Mouse (Mus musculus) forebrain, embryonic 11.5 days (tissue): ENCODE data around the gene Tnrc6b. TPM values are rescaled to one million over a fixed set of nuclear protein-coding genes. Genes with fewer than 3 reads are reported as not detected.

Source experiments
- ATAC-seq: fragments of 200-750 bp; cut with Nextera tagmentation; replicated peaks from 2 replicates; pipeline ENCODE4 v1.8.0; 2017; ENCODE audit warnings: moderate TSS enrichment; ENCODE audit not compliant: low FRiP score
- DNase-seq: peaks from one replicate; pipeline ENCODE4 v3.0.0-alpha.2; 2017; ENCODE audit warnings: low spot score
- H3K27ac ChIP-seq: fragments of 300-500 bp; sonication (generic); 2 replicates; pipeline ENCODE4 v1.5.1; 2014; ENCODE audit warnings: low read depth, low read length
- H3K27me3 ChIP-seq: fragments of 300-500 bp; sonication (generic); 2 replicates; pipeline ENCODE4 v1.6.1; 2014; ENCODE audit warnings: mild to moderate bottlenecking, low read length, mixed read lengths; ENCODE audit not compliant: control insufficient read depth, insufficient read depth
- H3K36me3 ChIP-seq: fragments of 300-500 bp; sonication (generic); 2 replicates; pipeline ENCODE4 v1.6.1; 2014; ENCODE audit warnings: mild to moderate bottlenecking, low read length, moderate library complexity, mixed read lengths; ENCODE audit not compliant: control insufficient read depth, insufficient read depth
- H3K4me1 ChIP-seq: fragments of 300-500 bp; sonication (generic); replicated peaks from 2 replicates; pipeline ENCODE4 v1.6.1; 2014; ENCODE audit warnings: low read length, mixed read lengths; ENCODE audit not compliant: control insufficient read depth, insufficient read depth
- H3K4me2 ChIP-seq: fragments of 300-500 bp; sonication (generic); 2 replicates; pipeline ENCODE4 v1.6.1; 2014; ENCODE audit warnings: low read depth, mild to moderate bottlenecking, low read length, moderate library complexity, mixed read lengths; ENCODE audit not compliant: severe bottlenecking
- H3K4me3 ChIP-seq: fragments of 300-500 bp; sonication (generic); 2 replicates; pipeline ENCODE4 v1.5.1; 2014; ENCODE audit warnings: low read depth, low read length
- H3K9ac ChIP-seq: fragments of 300-500 bp; sonication (generic); 2 replicates; pipeline ENCODE4 v1.6.1; 2014; ENCODE audit warnings: low read length
- H3K9me3 ChIP-seq: fragments of 300-500 bp; sonication (generic); 2 replicates; pipeline ENCODE4 v1.6.1; 2016; ENCODE audit warnings: low read length, mixed read lengths; ENCODE audit not compliant: control insufficient read depth
- WGBS: fragments of 180-500 bp; shearing (Covaris S2); extraction: QIAGEN DNeasy Blood & Tissue Kit; methylation state at CpG from one replicate; pipeline ENCODE4 v1.1.7; 2014; 5-methylcytosine and 5-hydroxymethylcytosine counted together
- polyA plus RNA-seq: library from polyadenylated mRNA; unstranded; fragments of >200 nt; fragmentation: Nextera tagmentation; extraction: Ambion mirVana; gene quantifications from 2 replicates; pipeline ENCODE4 v1.2.1, GENCODE M21; 2014

The Tnrc6b gene
- polyA plus RNA-seq, 1 experiment from 2014 or later: 23.3 TPM

- Histone ChIP-seq H3K9me3 (no peaks in the 10 kb centered on the region), H3K4me3 (no peak overlapping the region), H3K9ac (no peak overlapping the region), H3K27me3 (no peaks in the 10 kb centered on the region), H3K27ac (no peak overlapping the region), H3K4me1 (no peaks in the 10 kb centered on the region), H3K36me3 (no peaks in the 10 kb centered on the region), H3K4me2 (no peak overlapping the region)
- WGBS: 100% methylated on average over 1 of the region's 1 CpGs
- no peak for DNase-seq
- no peak for ATAC-seq
Measured at GRCm38 (mm10) chr15:80774666-80775065, 63.6 kb downstream of the Tnrc6b start.

DNA sequence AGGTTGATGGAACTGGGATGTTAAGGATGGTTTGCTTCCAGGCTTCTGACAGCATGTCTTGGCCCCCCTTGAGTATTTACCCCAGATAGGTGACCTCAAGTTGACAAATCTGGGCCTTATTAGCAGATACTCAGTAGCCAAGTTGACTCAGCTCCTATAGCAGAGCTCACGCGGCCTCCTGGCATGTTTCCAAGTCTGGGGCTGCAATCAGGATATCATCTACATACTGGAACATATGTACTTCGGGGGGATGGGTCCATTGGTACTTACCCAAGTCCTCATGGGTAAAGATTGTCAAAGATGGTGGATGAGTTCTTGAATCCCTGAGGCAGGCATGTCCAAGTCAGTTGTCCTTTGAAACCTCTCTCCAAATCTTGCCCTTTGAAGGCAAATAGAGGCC lies 67.9 kb downstream of the Tnrc6b start:
- Histone ChIP-seq H3K36me3 (no peaks in the 10 kb centered on the region), H3K4me1 (no peaks in the 10 kb centered on the region), H3K9ac (no peak overlapping the region), H3K9me3 (no peaks in the 10 kb centered on the region), H3K4me2 (no peak overlapping the region), H3K27ac (no peak overlapping the region), H3K4me3 (no peak overlapping the region), H3K27me3 (no peaks in the 10 kb centered on the region)
- no peak for ATAC-seq
- DNase-seq: no peak
- 88% methylated on average over 3 of the region's 3 CpGs for WGBS

- Histone ChIP-seq H3K9me3 (no peaks in the 10 kb centered on the region), H3K4me3 (no peak overlapping the region), H3K4me1 (no peaks in the 10 kb centered on the region), H3K27me3 (no peaks in the 10 kb centered on the region), H3K9ac (no peak overlapping the region), H3K27ac (no peak overlapping the region), H3K4me2 (no peak overlapping the region), H3K36me3 (no peaks in the 10 kb centered on the region)
- ATAC-seq: no peak
- WGBS: 86% methylated on average over 5 of the region's 5 CpGs
- no peak for DNase-seq
Measured at GRCm38 (mm10) chr15:80780154-80780751, 69.1 kb downstream of the Tnrc6b start.

- Histone ChIP-seq H3K4me1 (no peaks in the 10 kb centered on the region), H3K27ac (no peak overlapping the region), H3K4me2 (no peak overlapping the region), H3K9me3 (no peaks in the 10 kb centered on the region), H3K9ac (no peak overlapping the region), H3K4me3 (no peak overlapping the region), H3K27me3 (no peaks in the 10 kb centered on the region), H3K36me3 (no peaks in the 10 kb centered on the region)
- 89% methylated on average over 5 of the region's 5 CpGs for WGBS
- ATAC-seq: no peak
- DNase-seq: no peak
Measured at GRCm38 (mm10) chr15:80781218-80781806, 70.2 kb downstream of the Tnrc6b start.

DNA sequence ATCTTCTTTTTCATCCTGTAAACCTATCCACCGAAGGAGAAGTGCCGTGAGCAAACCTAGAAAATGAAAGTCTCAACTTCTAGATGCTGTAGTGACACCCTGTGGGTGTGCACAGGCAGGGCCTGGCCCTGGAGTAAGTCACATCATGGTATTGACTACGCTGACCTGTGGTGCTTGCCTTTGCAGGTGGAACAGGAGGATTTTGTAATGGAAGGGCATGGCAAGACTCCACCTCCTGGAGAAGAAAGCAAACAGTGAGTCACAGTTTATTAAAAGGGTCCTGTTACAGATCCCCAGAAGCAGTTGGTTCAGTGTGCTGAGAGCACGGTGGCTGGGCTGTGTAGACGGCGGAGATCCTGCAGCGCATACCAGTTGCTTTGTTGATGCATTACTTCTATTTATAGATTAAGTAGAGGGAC lies 73.4 kb downstream of the Tnrc6b start:
- Histone ChIP-seq H3K36me3 (no peaks in the 10 kb centered on the region), H3K4me3 (no peak overlapping the region), H3K4me2 (no peak overlapping the region), H3K27ac (no peak overlapping the region), H3K27me3 (no peaks in the 10 kb centered on the region), H3K9ac (no peak overlapping the region), H3K9me3 (no peaks in the 10 kb centered on the region), H3K4me1 (no peaks in the 10 kb centered on the region)
- ATAC-seq (no peak), DNase-seq (no peak)
- WGBS: 45% methylated on average over 7 of the region's 7 CpGs

DNA sequence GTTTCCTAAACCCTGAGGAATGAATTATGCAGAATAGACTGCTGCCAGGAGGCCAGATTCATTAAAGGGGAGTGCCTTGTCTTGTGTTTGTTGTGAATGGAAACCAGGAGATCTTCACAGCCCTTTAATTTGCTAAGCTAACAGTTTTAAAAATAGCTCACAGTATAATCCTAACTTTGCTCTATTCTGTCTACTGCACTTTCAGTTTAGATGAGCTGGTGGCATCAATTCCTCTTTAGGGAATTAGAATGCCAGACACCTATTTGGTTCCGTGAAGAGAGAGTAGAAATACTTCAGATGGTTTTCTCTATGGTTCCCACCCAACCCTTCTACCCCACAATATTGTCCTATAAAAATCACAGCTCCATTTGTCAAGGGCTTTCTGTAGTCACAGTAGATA lies 74.6 kb downstream of the Tnrc6b start:
- DNase-seq (no peak), ATAC-seq (no peak)
- no peak overlapping the region for H3K27ac ChIP-seq
- H3K27me3 ChIP-seq: no peaks in the 10 kb centered on the region
- no peak overlapping the region for H3K9ac ChIP-seq
- no peaks in the 10 kb centered on the region for H3K4me1 ChIP-seq
- H3K4me2 ChIP-seq: no peak overlapping the region
- H3K9me3 ChIP-seq: no peaks in the 10 kb centered on the region
- WGBS: 76% methylated on average over 1 of the region's 1 CpGs
- H3K4me3 ChIP-seq: no peak overlapping the region
- H3K36me3 ChIP-seq: no peaks in the 10 kb centered on the region

DNA sequence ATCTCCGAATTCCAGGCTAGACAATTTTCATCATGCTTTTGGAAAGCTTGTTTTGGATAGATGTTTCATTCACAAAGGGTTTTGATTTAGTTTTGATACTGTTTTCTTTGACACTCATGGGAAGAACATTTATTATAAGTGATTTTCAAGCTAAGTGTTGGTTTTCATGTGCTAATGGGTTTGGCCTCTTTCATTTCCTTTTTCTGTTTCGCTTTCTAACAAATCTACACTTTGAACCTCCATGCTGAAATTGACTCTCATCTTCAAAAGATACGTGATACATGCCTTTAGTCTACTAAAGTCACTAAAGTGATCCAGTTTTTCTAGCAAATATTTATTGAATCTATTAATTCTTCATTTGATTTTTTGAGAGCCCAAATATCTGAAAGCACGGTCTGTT lies 76.6 kb downstream of the Tnrc6b start:
- DNase-seq (no peak), ATAC-seq (no peak)
- Histone ChIP-seq H3K4me3 (no peak overlapping the region), H3K4me1 (no peaks in the 10 kb centered on the region), H3K27me3 (no peaks in the 10 kb centered on the region), H3K36me3 (no peaks in the 10 kb centered on the region), H3K4me2 (no peak overlapping the region), H3K27ac (no peak overlapping the region), H3K9ac (no peak overlapping the region), H3K9me3 (no peaks in the 10 kb centered on the region)
- 91% methylated on average over 4 of the region's 4 CpGs for WGBS

DNA sequence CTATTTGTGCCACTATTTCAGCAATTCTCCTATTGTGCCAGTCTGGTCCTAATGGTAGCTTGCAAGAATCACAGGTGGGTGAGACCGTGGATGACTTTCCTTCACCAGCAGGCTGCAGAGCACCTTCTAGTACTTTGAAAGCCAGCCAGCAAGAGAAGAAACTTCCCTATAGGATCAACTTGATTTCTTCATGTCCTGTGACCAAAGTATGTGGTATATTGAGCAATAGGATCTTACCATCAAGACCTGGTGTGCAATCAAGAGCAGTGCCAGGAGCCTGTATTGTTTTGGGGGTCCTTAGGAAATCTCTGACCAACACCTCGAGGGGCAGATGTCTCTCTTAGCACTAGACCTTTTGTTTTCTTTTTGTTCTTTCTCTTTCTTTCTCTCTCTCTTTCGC lies 81.4 kb downstream of the Tnrc6b start:
- no peak for DNase-seq
- Histone ChIP-seq H3K4me3 (no peak overlapping the region), H3K4me2 (no peak overlapping the region), H3K4me1 (no peaks in the 10 kb centered on the region), H3K27me3 (no peaks in the 10 kb centered on the region), H3K9ac (no peak overlapping the region), H3K36me3 (no peaks in the 10 kb centered on the region), H3K27ac (no peak overlapping the region), H3K9me3 (no peaks in the 10 kb centered on the region)
- WGBS: 82% methylated on average over 3 of the region's 3 CpGs
- ATAC-seq: no peak

GRCm38 (mm10) chr15:80795076-80795475 lies 84.0 kb downstream of the Tnrc6b start:
- ATAC-seq: no peak
- Histone ChIP-seq H3K27ac (no peak overlapping the region), H3K9ac (no peak overlapping the region), H3K36me3 (no peaks in the 10 kb centered on the region), H3K9me3 (no peaks in the 10 kb centered on the region), H3K4me3 (no peak overlapping the region), H3K4me2 (no peak overlapping the region), H3K4me1 (no peaks in the 10 kb centered on the region), H3K27me3 (no peaks in the 10 kb centered on the region)
- no peak for DNase-seq
- WGBS: 91% methylated on average over 1 of the region's 1 CpGs
